Mouse (Mus musculus) cerebellum, adult 9-11 months (tissue): ENCODE data around the gene Mrps34.

ENCODE experiments used
- DNase-seq: peaks from one replicate; pipeline ENCODE4 v3.0.0; 2022

Mrps34 gene

DNA sequence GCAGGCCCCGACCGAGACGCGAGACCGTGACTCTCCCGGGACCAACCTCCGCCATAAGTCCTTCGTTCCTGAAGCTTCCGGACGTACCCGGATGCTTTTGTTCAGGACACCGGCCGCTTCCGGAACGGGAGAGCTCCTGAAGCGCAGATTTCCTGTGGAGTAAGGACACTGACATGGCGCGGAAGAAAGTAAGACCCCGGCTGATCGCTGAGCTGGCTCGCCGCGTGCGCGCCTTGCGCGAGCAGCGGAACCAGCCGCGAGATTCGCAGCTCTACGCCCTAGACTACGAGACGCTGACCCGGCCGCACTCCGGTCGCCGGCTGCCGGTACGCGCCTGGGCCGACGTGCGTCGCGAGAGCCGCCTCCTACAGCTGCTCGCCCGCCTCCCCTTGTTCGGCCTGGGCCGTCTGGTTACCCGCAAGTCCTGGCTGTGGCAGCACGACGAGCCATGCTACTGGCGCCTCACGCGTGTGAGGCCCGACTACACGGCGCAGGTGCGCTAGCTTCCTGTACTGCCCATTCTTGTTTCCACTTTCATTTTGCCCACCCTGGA, at the start of gene Mrps34, which contains the start of gene Eme2:
TSS of gene Mrps34 (plus strand) at position 122 of the 553 bp plus-strand sequence.
TSS of gene Eme2 (minus strand) at position 93 of the 553 bp plus-strand sequence.
- DNase-seq = peak; percentile 85

DNA sequence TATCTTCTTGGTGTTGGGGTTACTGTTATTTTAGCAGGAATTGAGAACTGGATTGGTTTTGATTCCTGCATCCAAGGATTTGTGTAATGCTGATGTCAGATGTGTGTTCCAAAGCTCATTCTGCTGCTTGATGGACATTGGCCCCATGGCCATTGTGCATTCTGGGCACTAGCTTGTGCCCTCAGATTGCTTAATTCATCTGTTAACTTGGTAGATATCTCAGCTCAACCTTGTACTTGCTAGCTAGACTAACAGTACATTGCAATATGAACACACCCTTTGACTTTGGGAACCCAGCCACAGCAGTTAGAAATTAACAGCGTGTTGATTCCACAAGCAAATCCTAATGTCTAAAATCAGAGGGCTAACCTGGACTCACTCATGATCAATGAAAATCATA, 47.5 kb upstream of the Mrps34 start:
- no peak for DNase-seq

DNA sequence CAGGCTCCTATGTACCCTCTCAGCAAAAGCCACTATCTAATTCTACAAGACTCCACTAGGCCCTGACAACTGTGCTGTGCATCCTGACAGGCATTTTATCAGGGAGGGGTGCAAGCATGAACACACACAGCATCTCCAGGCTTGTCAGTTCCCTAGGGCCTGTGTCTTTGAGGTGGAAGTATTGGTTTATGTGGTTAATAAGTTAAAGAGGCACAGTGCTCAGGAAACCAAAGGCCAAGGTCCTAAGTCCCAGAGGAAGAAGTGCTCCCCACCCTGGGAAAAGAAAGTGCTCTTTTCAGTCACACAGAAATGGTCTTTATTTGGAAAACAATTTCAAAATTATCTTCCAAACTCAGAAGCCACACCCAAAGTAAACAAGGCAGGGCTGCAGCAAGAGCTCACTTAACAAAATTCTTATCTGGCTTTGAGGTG, 46.3 kb upstream of the Mrps34 start:
- no peak for DNase-seq

- DNase-seq = no peak
Observed at GRCm38 (mm10) chr17:24849733-24850064, 45.2 kb upstream of the Mrps34 start.

GRCm38 (mm10) chr17:24850065-24850772, 44.7 kb upstream of the Mrps34 start, which contains the start of gene Fahd1:
TSS of gene Fahd1 (minus strand) at chr17:24850364.
- peak; percentile 98 for DNase-seq

DNA sequence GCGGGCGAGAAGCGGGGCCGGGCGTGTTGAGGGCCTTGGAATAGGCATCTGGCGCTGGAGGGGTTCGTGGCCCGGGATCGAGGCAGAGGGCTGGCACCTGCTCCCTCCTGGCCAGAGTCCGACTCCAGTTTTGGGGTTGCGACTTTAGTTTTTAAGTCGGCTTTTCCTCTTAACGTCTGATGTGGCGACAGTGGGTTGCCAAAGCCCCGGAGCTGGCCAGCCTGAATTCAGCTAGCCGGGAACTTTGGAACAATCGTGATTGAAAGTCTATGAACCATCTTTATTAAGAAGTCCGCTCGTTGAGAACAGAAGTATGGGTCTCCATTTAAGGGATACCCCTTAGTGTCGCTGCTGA, 44.2 kb upstream of the Mrps34 start:
- no peak for DNase-seq

- no peak for DNase-seq
Observed at GRCm38 (mm10) chr17:24851381-24852125, 43.4 kb upstream of the Mrps34 start.

DNA sequence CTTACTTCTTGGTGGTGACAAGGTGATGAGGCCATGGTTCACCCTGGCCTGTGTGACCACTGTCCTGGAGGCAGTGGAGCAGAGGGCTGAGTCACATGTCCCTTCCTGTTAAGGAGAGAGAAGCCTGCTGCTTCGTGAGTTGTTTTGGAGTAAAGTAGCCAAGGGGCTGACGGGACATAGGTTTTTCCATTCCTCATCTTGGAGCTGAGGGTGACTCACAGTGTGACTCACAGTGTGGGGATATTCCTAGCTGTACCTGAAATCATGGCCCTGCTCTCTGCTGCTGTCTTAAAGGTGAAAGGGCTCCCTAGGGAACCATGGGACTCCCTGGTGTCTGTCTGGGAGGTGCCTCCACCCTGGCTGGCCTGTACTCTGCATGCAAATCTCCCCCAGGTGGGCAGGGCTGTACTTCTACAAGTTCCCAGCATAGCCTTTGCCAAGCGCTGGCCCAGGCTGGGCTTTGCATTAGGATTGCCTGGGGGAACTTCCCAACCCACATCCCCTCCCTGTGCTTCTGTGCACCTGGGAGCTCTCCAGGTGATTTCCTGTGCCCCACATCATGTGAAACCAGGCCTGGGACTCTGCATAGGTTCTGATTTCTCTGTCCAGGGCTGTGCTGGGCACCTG, 39.0 kb upstream of the Mrps34 start:
- DNase-seq = no peak

- DNase-seq = no peak
Observed at GRCm38 (mm10) chr17:24856589-24856988, 38.3 kb upstream of the Mrps34 start.

DNA sequence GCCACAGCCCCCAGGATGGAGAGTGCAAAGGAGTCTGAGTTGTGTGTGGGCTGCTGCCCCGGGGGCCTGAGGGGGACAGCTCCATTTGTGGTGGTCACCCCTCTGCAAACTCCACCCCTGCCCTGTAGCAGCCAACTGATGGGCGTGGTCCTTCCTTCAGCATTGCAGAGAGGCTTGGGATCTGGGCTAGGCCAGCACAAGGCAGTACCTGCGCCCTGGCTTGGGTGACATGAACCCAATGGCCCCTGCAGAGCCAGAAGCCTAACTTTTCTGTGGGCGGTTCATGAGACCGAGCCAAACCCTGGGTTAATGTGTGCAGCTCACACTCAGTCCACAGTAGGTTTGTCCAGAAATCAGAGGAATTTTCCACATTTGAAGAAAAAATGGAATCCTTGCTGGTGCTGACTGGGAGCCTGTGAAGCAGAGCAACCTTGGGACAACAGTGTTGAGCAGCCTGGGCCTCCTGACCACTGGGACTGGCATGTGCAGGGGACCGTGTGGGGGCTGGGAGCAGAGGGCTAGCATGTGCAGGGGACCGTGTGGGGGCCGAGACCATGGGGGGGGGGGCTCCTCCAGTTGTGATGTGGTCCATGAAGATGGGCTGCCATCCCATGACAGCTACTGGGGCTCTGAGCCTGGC, 37.0 kb upstream of the Mrps34 start:
- no peak for DNase-seq

GRCm38 (mm10) chr17:24858967-24859366, 35.9 kb upstream of the Mrps34 start:
- DNase-seq = no peak

- no peak for DNase-seq
Observed at GRCm38 (mm10) chr17:24860076-24860475, 34.8 kb upstream of the Mrps34 start.

GRCm38 (mm10) chr17:24861785-24862184, 33.1 kb upstream of the Mrps34 start:
- no peak for DNase-seq

- peak; percentile 91 for DNase-seq
Observed at GRCm38 (mm10) chr17:24865776-24866175, 29.1 kb upstream of the Mrps34 start, which contains the start of gene Igfals. TSS of gene Igfals (plus strand) at chr17:24865997.

GRCm38 (mm10) chr17:24867914-24868313, 27.0 kb upstream of the Mrps34 start:
- DNase-seq = no peak

- no peak for DNase-seq
Observed at GRCm38 (mm10) chr17:24873695-24874404, 21.1 kb upstream of the Mrps34 start.

DNA sequence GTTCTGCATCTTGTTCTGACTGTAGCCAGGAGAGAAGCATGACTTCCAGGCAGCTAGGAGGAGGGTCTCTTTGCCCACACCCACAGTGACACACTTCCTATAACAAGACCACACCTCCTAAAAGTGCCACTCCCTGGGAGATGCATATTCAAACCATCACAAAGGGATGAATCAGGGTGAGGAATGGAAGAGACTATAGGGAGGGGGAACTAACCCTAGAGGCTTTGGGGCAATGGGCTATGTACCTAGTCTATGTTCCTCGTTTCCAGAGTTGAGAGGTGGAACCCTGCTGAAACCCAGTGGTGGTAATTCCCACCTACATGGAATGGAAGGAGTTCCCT, 20.5 kb upstream of the Mrps34 start:
- DNase-seq = no peak

GRCm38 (mm10) chr17:24874989-24875388, 19.9 kb upstream of the Mrps34 start:
- DNase-seq = no peak

DNA sequence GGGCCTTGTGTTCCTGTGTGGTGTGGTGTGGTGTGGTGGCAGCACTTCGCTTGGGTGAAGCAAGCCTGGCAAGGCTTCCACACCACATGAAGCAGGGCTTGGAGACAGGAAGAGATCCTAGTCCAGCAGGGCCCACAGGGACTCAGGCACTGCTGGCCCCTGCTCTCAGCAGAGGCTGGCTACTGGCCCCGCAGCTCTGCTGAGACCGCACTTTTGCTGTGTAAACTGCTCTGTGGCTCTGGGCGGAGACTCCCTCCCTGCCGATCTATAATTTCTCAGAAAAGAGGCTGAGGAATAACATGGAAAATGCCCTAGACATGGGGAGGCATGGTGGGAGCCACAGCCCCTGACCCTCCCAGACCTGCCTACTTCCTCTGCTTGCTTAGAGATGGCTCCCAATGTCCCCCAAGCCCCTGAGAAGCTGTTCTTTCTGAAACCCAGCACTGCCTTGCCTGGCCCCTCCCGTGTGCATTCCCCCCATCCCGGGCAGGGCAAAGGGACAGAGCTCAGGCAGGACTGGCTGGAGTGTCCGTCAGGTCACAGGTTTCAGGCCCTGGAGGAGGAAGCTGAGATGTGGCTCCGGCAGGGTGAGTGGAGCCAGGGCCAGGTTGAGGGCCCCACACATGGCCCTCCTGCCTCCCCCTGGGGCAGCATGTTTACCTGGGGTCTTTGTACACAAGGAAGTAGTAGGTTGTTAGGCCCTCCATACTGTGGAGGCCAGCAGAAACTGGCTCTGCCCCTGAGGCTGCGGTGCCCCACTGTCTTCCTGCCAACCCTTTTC, 17.4 kb upstream of the Mrps34 start:
- DNase-seq = peak; percentile 1

DNA sequence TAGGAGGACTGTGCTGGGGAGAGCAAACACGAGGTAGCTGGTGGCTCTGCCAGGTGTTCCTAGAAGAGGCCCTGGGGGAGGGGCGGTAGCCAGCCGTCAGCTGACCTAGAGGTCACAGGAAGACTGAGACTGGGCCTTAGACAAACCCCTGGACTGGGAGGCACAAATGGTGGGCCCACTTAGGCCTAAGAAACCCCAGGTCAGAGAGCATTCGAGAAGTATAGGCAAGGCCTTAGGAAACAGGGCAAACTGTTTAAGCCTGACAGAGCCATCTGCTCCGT, 16.9 kb upstream of the Mrps34 start:
- DNase-seq = peak; percentile 23

DNA sequence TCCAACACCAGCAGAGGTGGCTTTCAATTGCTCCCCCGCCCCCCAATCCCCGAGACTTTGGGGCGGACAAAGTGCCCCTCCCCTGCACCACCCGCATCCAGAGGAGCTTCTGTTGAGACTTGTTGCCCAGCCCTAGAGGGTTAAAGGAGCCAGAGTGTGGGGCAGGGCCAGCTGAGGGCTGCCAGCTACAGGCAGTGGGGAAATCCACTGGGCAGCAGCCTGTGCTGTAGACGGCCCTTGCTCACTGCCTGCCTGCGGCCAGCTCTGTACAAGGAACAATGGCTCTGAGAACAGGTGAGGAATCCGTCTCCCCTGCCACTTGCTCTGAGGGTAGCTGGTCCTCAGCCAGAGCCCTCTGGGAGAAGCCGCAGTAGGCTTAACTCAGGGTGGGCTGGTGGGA, 16.4 kb upstream of the Mrps34 start:
- DNase-seq = peak; percentile 9
